Mouse (Mus musculus) ES-E14 (cell line): ENCODE results near the gene Llgl1. TPM values are rescaled to one million over a fixed set of nuclear protein-coding genes. Genes with fewer than 3 reads are reported as not detected.

Experiments used
- DNase-seq: peaks from one replicate; pipeline ENCODE4 v3.0.0-alpha.2; 2013; ENCODE audit warnings: low read depth, low spot score
- H3K27ac ChIP-seq: 2 replicates; pipeline ENCODE4 v1.5.1; 2012; ENCODE audit warnings: low read depth, mild to moderate bottlenecking, low read length, moderate library complexity, mixed read lengths; ENCODE audit not compliant: poor library complexity, insufficient read depth, severe bottlenecking
- H3K36me3 ChIP-seq: 2 replicates; pipeline ENCODE4 v1.6.1; 2012; ENCODE audit warnings: mild to moderate bottlenecking, low read length, moderate library complexity, mixed read lengths; ENCODE audit not compliant: control insufficient read depth, poor library complexity, insufficient read depth, severe bottlenecking
- H3K4me1 ChIP-seq, 2 experiments: fragments of 150-350 bp in 1 of 2; sonication (generic) in 1 of 2; 2 replicates each; pipeline ENCODE4 v1.6.1; 2012; ENCODE audit warnings: low read length in 2 of 2, mild to moderate bottlenecking in 1 of 2, mixed read lengths in 1 of 2; ENCODE audit not compliant: control insufficient read depth in 2 of 2, insufficient read depth in 2 of 2, poor library complexity in 1 of 2
- H3K4me3 ChIP-seq, 2 experiments: fragments of 150-350 bp in 1 of 2; sonication (generic) in 1 of 2; 2 replicates each; pipeline ENCODE4 v1.5.1; 2012; ENCODE audit warnings: low read length in 2 of 2, low read depth in 1 of 2, mild to moderate bottlenecking in 1 of 2, mixed read lengths in 1 of 2; ENCODE audit not compliant: insufficient read depth in 1 of 2, poor library complexity in 1 of 2, severe bottlenecking in 1 of 2
- H3K9ac ChIP-seq: 2 replicates; pipeline ENCODE4 v1.6.1; 2012; ENCODE audit warnings: low read depth, mild to moderate bottlenecking, low read length, mixed read lengths; ENCODE audit not compliant: poor library complexity, insufficient read depth, severe bottlenecking
- H3K9me3 ChIP-seq: fragments of 150-350 bp; sonication (generic); 2 replicates; pipeline ENCODE4 v1.6.1; 2012; ENCODE audit warnings: low read depth, mild to moderate bottlenecking, low read length; ENCODE audit not compliant: control insufficient read depth, insufficient read depth
- CHD2 ChIP-seq: IDR thresholded peaks from 2 replicates; pipeline ENCODE4 v1.6.1; 2014; ENCODE audit warnings: mild to moderate bottlenecking, low read depth, low read length, inconsistent platforms
- HCFC1 ChIP-seq: IDR thresholded peaks from 2 replicates; pipeline ENCODE4 v1.6.1; 2012; ENCODE audit warnings: low read length, inconsistent platforms, borderline replicate concordance; ENCODE audit not compliant: insufficient read depth
- MAFK ChIP-seq: IDR thresholded peaks from 2 replicates; pipeline ENCODE4 v1.6.1; 2014; ENCODE audit warnings: mild to moderate bottlenecking, low read depth, low read length, inconsistent platforms; ENCODE audit not compliant: insufficient read depth
- ZC3H11A ChIP-seq: IDR thresholded peaks from 2 replicates; pipeline ENCODE4 v1.6.1; 2012; ENCODE audit warnings: low read depth, mild to moderate bottlenecking, inconsistent platforms, low read length, borderline replicate concordance
- ZNF384 ChIP-seq: IDR thresholded peaks from 2 replicates; pipeline ENCODE4 v1.6.1; 2012; ENCODE audit warnings: low read depth, low read length, inconsistent platforms
- in situ Hi-C, 2 experiments: fragments of 600-800 bp; cut with MboI; formaldehyde crosslinking; loops; one replicate each; pipeline ENCODE4 v1.15.1; 2025; ENCODE audit warnings: low sequenced_read_pairs in 2 of 2, inconsistent platforms in 1 of 2; ENCODE audit not compliant: unreplicated experiment in 2 of 2
- total RNA-seq: library from RNA; depleted of rRNA; stranded (reverse); fragments of 300-350 nt; gene quantifications from 2 replicates; pipeline ENCODE4 v1.2.3, GENCODE M21; 2012; rRNA removed

Gene Llgl1
- 25.5 and 33.0 TPM in 2 replicates for total RNA-seq

DNA sequence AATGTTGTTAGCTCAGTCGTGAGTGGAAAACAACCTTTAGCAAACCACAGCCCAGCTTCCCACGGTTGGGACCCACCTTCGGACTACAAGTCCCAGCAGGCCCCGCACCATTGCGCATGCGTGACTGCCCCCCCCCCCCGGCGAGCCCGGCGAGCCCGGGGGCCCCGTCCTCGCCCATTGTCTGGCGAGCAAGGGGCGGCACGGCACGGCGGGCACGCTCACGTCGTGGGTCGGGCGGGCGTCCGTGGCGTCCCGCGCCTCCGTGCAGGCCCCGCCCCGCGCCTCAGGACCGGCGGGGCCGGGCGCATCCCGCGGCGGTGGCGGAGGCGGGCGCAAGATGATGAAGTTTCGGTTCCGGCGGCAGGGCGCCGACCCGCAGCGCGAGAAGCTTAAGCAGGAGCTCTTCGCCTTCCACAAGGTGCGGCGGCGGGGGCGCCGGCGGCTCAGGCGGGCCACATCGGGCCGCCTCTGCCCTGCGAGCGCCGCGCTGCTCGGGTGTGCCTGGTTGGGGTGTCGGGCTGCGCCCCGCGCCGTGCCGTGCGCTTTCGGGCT, at the start of gene Llgl1:
Llgl1 (plus strand) TSS at position 200 of the 552 bp plus-strand sequence.
- in situ Hi-C loops: no loop called here
- H3K27ac ChIP-seq: peak within 1 kb of the TSS; percentile 82
- TF ChIP-seq MAFK (no peak), ZC3H11A (peak; percentile 31; the same call in 1 of the 2 replicates), HCFC1 (peak; percentile 97)
- H3K36me3 ChIP-seq: peaks cover 5% of the 10 kb centered on the region; the same call in 1 of the 2 replicates
- H3K9ac ChIP-seq: peak within 1 kb of the TSS; percentile 84
- DNase-seq: peak; percentile 79
- H3K9me3 ChIP-seq: no peaks in the 10 kb centered on the region
- peak within 1 kb of the TSS; percentile 79 to 97 for H3K4me3 ChIP-seq
- H3K4me1 ChIP-seq: peaks cover 8 to 11% of the 10 kb centered on the region in 2 experiments; a peak in 3 of 4 replicates

DNA sequence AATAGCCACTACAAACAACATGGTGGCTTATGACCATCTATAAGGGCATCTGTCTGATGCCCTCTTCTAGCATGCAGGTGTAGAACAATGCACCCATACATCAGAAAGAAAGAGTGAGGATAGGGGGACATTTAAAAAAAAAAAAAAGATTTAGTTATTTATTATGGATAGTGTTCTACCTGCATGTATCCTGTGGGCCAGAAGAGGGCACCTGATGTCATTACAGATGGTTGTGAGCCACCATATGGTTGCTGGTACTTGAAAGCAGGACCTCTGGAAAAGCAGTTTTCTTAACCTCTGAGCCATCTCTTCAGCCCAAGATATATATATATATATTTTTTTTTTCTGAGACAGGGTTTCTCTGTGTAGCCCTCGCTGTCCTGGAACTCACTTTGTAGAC, 3.4 kb upstream of the Llgl1 start:
- in situ Hi-C loops: no loop called here
- H3K9me3 ChIP-seq: no peaks in the 10 kb centered on the region
- no peak overlapping the region for H3K9ac ChIP-seq
- no peaks in the 10 kb centered on the region for H3K36me3 ChIP-seq
- TF ChIP-seq HCFC1: no peak
- TF ChIP-seq MAFK: no peak
- no peak for TF ChIP-seq CHD2
- no peak for TF ChIP-seq ZNF384
- TF ChIP-seq ZC3H11A: no peak
- DNase-seq: no peak
- no peak overlapping the region for H3K4me3 ChIP-seq
- peaks cover 5 to 9% of the 10 kb centered on the region in 2 experiments; a peak in 3 of 4 replicates for H3K4me1 ChIP-seq
- H3K27ac ChIP-seq: no peak overlapping the region

GRCm38 (mm10) chr11:60697561-60697960, 2.0 kb upstream of the Llgl1 start:
- DNase-seq: no peak
- in situ Hi-C loops: no loop called here
- Histone ChIP-seq H3K9me3 (no peaks in the 10 kb centered on the region), H3K27ac (no peak overlapping the region), H3K9ac (no peak overlapping the region), H3K4me3 (no peak overlapping the region), H3K36me3 (no peaks in the 10 kb centered on the region; the same call in 1 of the 2 replicates), H3K4me1 (peaks cover 5 to 9% of the 10 kb centered on the region in 2 experiments; a peak in 3 of 4 replicates)
- TF ChIP-seq ZC3H11A (no peak), ZNF384 (0 out of 2 replicates have a peak, but pooled peaks have one; percentile 8), MAFK (no peak), HCFC1 (no peak)

DNA sequence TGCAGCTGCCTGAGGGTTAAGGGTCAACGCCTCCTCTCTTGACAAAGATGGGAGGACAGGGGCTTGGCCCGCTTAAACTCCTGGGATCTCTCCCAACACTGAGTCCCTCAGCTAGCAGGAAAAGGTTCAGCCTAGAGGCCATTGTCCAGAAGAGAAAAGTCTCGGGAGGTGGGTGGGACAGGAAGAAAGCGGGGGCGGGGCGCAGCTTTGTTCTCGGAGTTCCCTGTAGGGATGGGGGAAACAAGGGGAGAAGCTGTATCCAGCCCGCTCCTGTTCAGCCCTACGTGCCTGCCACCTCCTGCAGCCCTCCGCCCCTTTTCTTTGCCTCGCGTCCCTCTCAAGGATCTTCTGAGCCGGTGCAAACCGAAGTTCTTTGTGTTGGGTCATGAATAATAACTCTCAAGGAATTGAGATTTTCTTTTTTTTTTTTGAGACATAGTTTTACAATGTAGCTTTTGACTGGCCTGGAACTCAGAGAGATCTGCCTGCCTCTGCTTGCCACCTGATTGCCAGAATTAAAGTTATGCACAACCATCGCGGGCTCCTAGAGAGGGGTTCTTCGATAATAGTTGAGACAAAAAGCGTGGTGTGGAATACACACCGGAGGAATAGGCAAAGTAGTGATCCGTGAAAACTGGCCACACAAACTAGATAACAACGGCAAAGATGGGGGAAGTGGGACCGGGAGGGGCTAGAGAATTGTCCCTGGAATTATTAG, 558 bp upstream of the Llgl1 start:
- H3K27ac ChIP-seq: peak overlapping the region; percentile 82
- peaks cover 8 to 11% of the 10 kb centered on the region in 2 experiments; a peak in 3 of 4 replicates for H3K4me1 ChIP-seq
- peak overlapping the region; percentile 79 to 97 for H3K4me3 ChIP-seq
- peak; percentile 92 for DNase-seq
- no peaks in the 10 kb centered on the region for H3K9me3 ChIP-seq
- TF ChIP-seq MAFK: no peak
- no peak for TF ChIP-seq ZC3H11A
- TF ChIP-seq ZNF384: no peak
- TF ChIP-seq HCFC1: no peak; the same call in 1 of the 2 replicates
- no peak for TF ChIP-seq CHD2
- peak overlapping the region; percentile 75 for H3K9ac ChIP-seq
- H3K36me3 ChIP-seq: peaks cover under 1% of the 10 kb centered on the region; the same call in 1 of the 2 replicates
- in situ Hi-C loops: no loop called here
